Mouse (Mus musculus) heart, adult 2 months (tissue): ENCODE results near the gene Apod. TPM values are rescaled to one million over a fixed set of nuclear protein-coding genes. Genes with fewer than 3 reads are reported as not detected.

Experiments
- DNase-seq, 2 experiments: peaks; one replicate each; pipeline ENCODE4 v3.0.0; 2021
- H3K27ac ChIP-seq: fragments of 200-600 bp; 2 replicates; pipeline ENCODE4 v1.8.1; 2022
- H3K27me3 ChIP-seq: fragments of 200-500 bp; 2 replicates; pipeline ENCODE4 v1.6.1; 2012; ENCODE audit warnings: mild to moderate bottlenecking, low read length, inconsistent platforms, mixed read lengths; ENCODE audit not compliant: control insufficient read depth, insufficient read depth
- H3K36me3 ChIP-seq: fragments of 200-500 bp; 2 replicates; pipeline ENCODE4 v1.6.1; 2012; ENCODE audit warnings: low read length, inconsistent platforms; ENCODE audit not compliant: control insufficient read depth, insufficient read depth
- H3K4me1 ChIP-seq: fragments of 200-500 bp; 2 replicates; pipeline ENCODE4 v1.6.1; 2011; ENCODE audit warnings: low read length; ENCODE audit not compliant: control insufficient read depth, insufficient read depth
- H3K4me3 ChIP-seq: fragments of 200-600 bp; 2 replicates; pipeline ENCODE4 v1.8.1; 2022
- H3K79me2 ChIP-seq: fragments of 200-500 bp; replicated peaks from 2 replicates; pipeline ENCODE4 v1.6.1; 2012; ENCODE audit warnings: mild to moderate bottlenecking, inconsistent platforms, low read length, moderate library complexity, mixed read lengths; ENCODE audit not compliant: control insufficient read depth, insufficient read depth
- H3K9ac ChIP-seq: fragments of 200-500 bp; 2 replicates; pipeline ENCODE4 v1.6.1; 2012; ENCODE audit warnings: low read depth, mild to moderate bottlenecking, control low read depth, inconsistent platforms, low read length, mixed read lengths
- CTCF ChIP-seq: fragments of 200-600 bp; IDR thresholded peaks from 2 replicates; pipeline ENCODE4 v1.8.1; 2022; ENCODE audit warnings: antibody characterized with exemption, mild to moderate bottlenecking, moderate library complexity
- EP300 ChIP-seq: fragments of 200-500 bp; IDR thresholded peaks from 2 replicates; pipeline ENCODE4 v1.6.1; 2011; ENCODE audit warnings: low read depth, low read length, control low read depth; ENCODE audit not compliant: insufficient read depth
- POLR2A ChIP-seq: fragments of 200-500 bp; IDR thresholded peaks from 2 replicates; pipeline ENCODE4 v1.6.1; 2011; ENCODE audit warnings: mild to moderate bottlenecking, low read depth, low read length, control low read depth; ENCODE audit not compliant: insufficient read depth
- whole genome bisulfite sequencing: fragments of 180-500 bp; shearing (Covaris S2); methylation state at CpG from one replicate; pipeline ENCODE4 v1.1.7; 2018; 5-methylcytosine and 5-hydroxymethylcytosine counted together
- intact Hi-C: fragments of 180-260 bp; cut with DNase I; formaldehyde crosslinking; loops from one replicate; pipeline ENCODE4 v1.15.1; 2025
- polyA plus RNA-seq: library from polyadenylated mRNA; depleted of rRNA; stranded (reverse); fragments of >200 nt; gene quantifications from 2 replicates; pipeline ENCODE4 v1.2.3, GENCODE M21; 2012
- total RNA-seq, 2 experiments: library from RNA; stranded (reverse); gene quantifications; 2 replicates each; pipeline ENCODE4 v1.2.3; 2021

The Apod gene
- total and polyA plus RNA-seq, 3 experiments, result 4.7 to 7.5 (median 5.3) TPM

DNA sequence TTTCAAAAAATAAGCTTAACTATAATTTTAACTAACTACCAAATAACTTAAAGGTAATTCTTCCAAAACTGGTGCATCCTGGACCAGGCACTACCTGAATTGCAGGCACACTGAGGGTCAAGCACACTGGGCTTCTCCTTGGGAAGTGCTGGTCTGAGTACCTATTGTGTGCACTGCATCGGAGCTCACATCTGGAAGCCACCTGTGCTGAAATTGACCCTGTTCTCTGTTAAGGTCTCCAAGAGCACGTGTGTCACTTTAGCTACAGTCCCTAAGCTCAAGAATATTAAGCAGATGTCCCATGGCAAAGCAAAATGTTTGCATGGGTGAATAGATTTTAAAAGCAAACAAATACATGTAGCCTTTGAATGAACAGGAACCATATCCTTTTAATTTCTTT is 997 bp downstream of the Apod start:
- no peak for TF ChIP-seq CTCF
- no peak for TF ChIP-seq POLR2A
- no peak for DNase-seq
- no peaks in the 10 kb centered on the region for H3K79me2 ChIP-seq
- no peak overlapping the region for H3K4me3 ChIP-seq
- peaks cover 10% of the 10 kb centered on the region for H3K4me1 ChIP-seq
- 75% methylated on average over 2 of the region's 2 CpGs for WGBS
- H3K27me3 ChIP-seq, result no peaks in the 10 kb centered on the region
- no peak overlapping the region for H3K27ac ChIP-seq
- no peaks in the 10 kb centered on the region for H3K36me3 ChIP-seq
- intact Hi-C loops, result no loop called here
- H3K9ac ChIP-seq, result no peak overlapping the region

DNA sequence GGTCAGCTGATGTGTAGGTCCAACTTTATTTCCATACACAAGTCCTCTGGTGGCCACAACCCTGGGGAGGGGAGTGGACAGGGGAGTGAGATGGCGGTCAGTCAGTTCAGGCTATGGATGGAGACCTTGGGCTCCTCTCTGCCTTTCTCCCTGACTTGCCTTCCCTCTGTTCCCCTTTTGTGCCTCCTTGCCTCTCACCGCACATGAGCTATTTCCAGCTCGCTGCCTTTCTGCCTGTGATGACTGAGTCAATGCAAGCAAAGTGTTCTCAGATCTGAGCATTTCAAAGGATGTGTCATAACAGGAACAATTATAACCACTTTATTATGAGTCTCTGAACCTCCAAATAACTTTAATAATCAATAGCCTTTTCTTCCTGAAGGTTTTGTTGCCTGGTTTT is 2.3 kb downstream of the Apod start:
- no peak for DNase-seq

GRCm38 (mm10) chr16:31305199-31305919 is 9.2 kb downstream of the Apod start:
- no peaks in the 10 kb centered on the region for H3K27me3 ChIP-seq
- H3K79me2 ChIP-seq, result no peaks in the 10 kb centered on the region
- DNase-seq, result no peak
- no peak overlapping the region for H3K4me3 ChIP-seq
- no peaks in the 10 kb centered on the region; the same call in 1 of the 2 replicates for H3K4me1 ChIP-seq
- WGBS, result 61% methylated on average over 5 of the region's 5 CpGs
- no peak overlapping the region for H3K27ac ChIP-seq
- intact Hi-C loops, result no loop called here
- H3K9ac ChIP-seq, result no peak overlapping the region
- TF ChIP-seq CTCF (no peak), POLR2A (no peak), EP300 (no peak)
- H3K36me3 ChIP-seq, result no peaks in the 10 kb centered on the region; the same call in 1 of the 2 replicates

More for the DNA sequence above, 2.3 kb downstream of the Apod start:
- H3K27ac ChIP-seq, result no peak overlapping the region
- H3K79me2 ChIP-seq, result no peaks in the 10 kb centered on the region
- no peaks in the 10 kb centered on the region for H3K36me3 ChIP-seq
- intact Hi-C loops, result no loop called here
- TF ChIP-seq CTCF (no peak), POLR2A (no peak), EP300 (no peak)
- H3K9ac ChIP-seq, result no peak overlapping the region
- 83% methylated on average over 3 of the region's 3 CpGs for WGBS
- H3K4me1 ChIP-seq, result peaks cover 9% of the 10 kb centered on the region
- H3K27me3 ChIP-seq, result no peaks in the 10 kb centered on the region
- H3K4me3 ChIP-seq, result no peak overlapping the region

- intact Hi-C loops, result loop anchor here (1.0 kb wide), 1 partner anchor 25 kb away; no protein-coding TSS in a partner anchor
- H3K36me3 ChIP-seq, result no peaks in the 10 kb centered on the region; the same call in 1 of the 2 replicates
- no peak overlapping the region for H3K9ac ChIP-seq
- H3K4me1 ChIP-seq, result no peaks in the 10 kb centered on the region; the same call in 1 of the 2 replicates
- peak overlapping the region; percentile 73 for H3K27ac ChIP-seq
- 46% methylated on average over 10 of the region's 10 CpGs for WGBS
- no peak overlapping the region for H3K4me3 ChIP-seq
- TF ChIP-seq CTCF (no peak), EP300 (peak; percentile 77; the same call in 1 of the 2 replicates), POLR2A (0 out of 2 replicates have a peak, but pooled peaks have one; percentile 35)
- H3K27me3 ChIP-seq, result no peaks in the 10 kb centered on the region
- H3K79me2 ChIP-seq, result no peaks in the 10 kb centered on the region
- DNase-seq, result peak; percentile 66 to 69
Observed at GRCm38 (mm10) chr16:31303276-31303675, 11.3 kb downstream of the Apod start.

GRCm38 (mm10) chr16:31300883-31301532 is 13.6 kb downstream of the Apod start:
- no peaks in the 10 kb centered on the region; the same call in 1 of the 2 replicates for H3K4me1 ChIP-seq
- no peak overlapping the region for H3K9ac ChIP-seq
- H3K4me3 ChIP-seq, result no peak overlapping the region
- 90% methylated on average over 6 of the region's 6 CpGs for WGBS
- no peak overlapping the region for H3K27ac ChIP-seq
- H3K36me3 ChIP-seq, result no peaks in the 10 kb centered on the region; the same call in 1 of the 2 replicates
- no peaks in the 10 kb centered on the region for H3K79me2 ChIP-seq
- no peaks in the 10 kb centered on the region for H3K27me3 ChIP-seq
- intact Hi-C loops, result no loop called here
- no peak for DNase-seq
- TF ChIP-seq EP300, result no peak
- TF ChIP-seq CTCF, result no peak
- TF ChIP-seq POLR2A, result no peak

DNA sequence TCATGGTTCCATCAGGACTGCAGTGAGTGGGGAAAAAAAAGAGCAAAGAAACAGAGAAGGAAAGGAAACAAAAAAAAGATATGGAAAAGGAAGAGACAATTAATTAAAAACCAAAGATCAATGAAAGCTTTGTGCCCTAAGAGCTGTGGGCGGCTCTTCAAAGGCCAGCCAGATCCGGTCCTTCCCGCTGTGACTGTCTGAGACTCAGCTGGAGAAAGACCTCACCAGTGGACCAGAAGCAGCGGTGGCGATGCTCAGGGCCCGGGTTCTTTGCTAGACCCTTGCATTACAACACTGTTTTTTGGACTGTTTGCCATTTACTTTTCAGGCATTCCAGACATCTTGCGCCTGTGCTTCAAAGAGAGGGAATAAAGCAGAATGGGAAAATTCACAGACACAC is 14.1 kb downstream of the Apod start:
- Histone ChIP-seq H3K4me3 (no peak overlapping the region), H3K79me2 (no peaks in the 10 kb centered on the region), H3K9ac (no peak overlapping the region), H3K4me1 (no peaks in the 10 kb centered on the region; the same call in 1 of the 2 replicates), H3K27ac (no peak overlapping the region), H3K36me3 (no peaks in the 10 kb centered on the region; the same call in 1 of the 2 replicates), H3K27me3 (no peaks in the 10 kb centered on the region)
- no peak for TF ChIP-seq EP300
- no peak for TF ChIP-seq CTCF
- TF ChIP-seq POLR2A, result no peak
- no peak for DNase-seq
- WGBS, result 72% methylated on average over 7 of the region's 7 CpGs
- intact Hi-C loops, result no loop called here
